Mouse (Mus musculus) cortical plate, adult 2 months (tissue): ENCODE results near the gene Alkbh2. TPM values are rescaled to one million over a fixed set of nuclear protein-coding genes. Genes with fewer than 3 reads are reported as not detected.

Experiments used
- H3K27ac ChIP-seq: fragments of 200-500 bp; 2 replicates; pipeline ENCODE4 v1.5.1; 2012; ENCODE audit warnings: low read length, control low read depth, inconsistent platforms; ENCODE audit not compliant: insufficient read depth
- H3K4me1 ChIP-seq: fragments of 200-500 bp; 2 replicates; pipeline ENCODE4 v1.6.1; 2011; ENCODE audit warnings: low read length; ENCODE audit not compliant: control insufficient read depth, insufficient read depth
- H3K4me3 ChIP-seq: fragments of 200-500 bp; 2 replicates; pipeline ENCODE4 v1.5.1; 2011; ENCODE audit warnings: mild to moderate bottlenecking, low read length, control low read depth; ENCODE audit not compliant: insufficient read depth
- CTCF ChIP-seq: fragments of 200-500 bp; IDR thresholded peaks from 2 replicates; pipeline ENCODE4 v1.5.1; 2011; ENCODE audit warnings: mild to moderate bottlenecking, control low read depth, low read length; ENCODE audit not compliant: insufficient read depth; ENCODE audit errors: extremely low read depth
- POLR2A ChIP-seq: fragments of 200-500 bp; IDR thresholded peaks from 2 replicates; pipeline ENCODE4 v1.6.1; 2011; ENCODE audit warnings: mild to moderate bottlenecking, low read length, control low read depth; ENCODE audit not compliant: insufficient read depth; ENCODE audit errors: extremely low read depth
- polyA plus RNA-seq: library from polyadenylated mRNA; depleted of rRNA; stranded (reverse); fragments of >200 nt; gene quantifications from 2 replicates; pipeline ENCODE4 v1.2.3, GENCODE M21; 2012

The Alkbh2 gene
- polyA plus RNA-seq, 1 experiment = 8.4 TPM

GRCm38 (mm10) chr5:114146028-114146888 is 18.2 kb upstream of the Alkbh2 start, which contains the start of gene Acacb:
Gene Acacb (plus strand): TSS chr5:114146535.
- no peak within 1 kb of the TSS for H3K4me3 ChIP-seq
- no peak within 1 kb of the TSS for H3K27ac ChIP-seq
- H3K4me1 ChIP-seq = no peaks in the 10 kb centered on the region
- TF ChIP-seq POLR2A = no peak
- no peak for TF ChIP-seq CTCF

GRCm38 (mm10) chr5:114139175-114139574 is 11.2 kb upstream of the Alkbh2 start:
- Histone ChIP-seq H3K27ac (peak overlapping the region; percentile 49), H3K4me3 (no peak overlapping the region), H3K4me1 (no peaks in the 10 kb centered on the region)
- TF ChIP-seq POLR2A = no peak
- TF ChIP-seq CTCF = no peak

- no peak for TF ChIP-seq CTCF
- no peak for TF ChIP-seq POLR2A
- Histone ChIP-seq H3K27ac (peak overlapping the region; percentile 51), H3K4me3 (no peak overlapping the region), H3K4me1 (no peaks in the 10 kb centered on the region)
Measured at GRCm38 (mm10) chr5:114138277-114139164, 10.5 kb upstream of the Alkbh2 start.

DNA sequence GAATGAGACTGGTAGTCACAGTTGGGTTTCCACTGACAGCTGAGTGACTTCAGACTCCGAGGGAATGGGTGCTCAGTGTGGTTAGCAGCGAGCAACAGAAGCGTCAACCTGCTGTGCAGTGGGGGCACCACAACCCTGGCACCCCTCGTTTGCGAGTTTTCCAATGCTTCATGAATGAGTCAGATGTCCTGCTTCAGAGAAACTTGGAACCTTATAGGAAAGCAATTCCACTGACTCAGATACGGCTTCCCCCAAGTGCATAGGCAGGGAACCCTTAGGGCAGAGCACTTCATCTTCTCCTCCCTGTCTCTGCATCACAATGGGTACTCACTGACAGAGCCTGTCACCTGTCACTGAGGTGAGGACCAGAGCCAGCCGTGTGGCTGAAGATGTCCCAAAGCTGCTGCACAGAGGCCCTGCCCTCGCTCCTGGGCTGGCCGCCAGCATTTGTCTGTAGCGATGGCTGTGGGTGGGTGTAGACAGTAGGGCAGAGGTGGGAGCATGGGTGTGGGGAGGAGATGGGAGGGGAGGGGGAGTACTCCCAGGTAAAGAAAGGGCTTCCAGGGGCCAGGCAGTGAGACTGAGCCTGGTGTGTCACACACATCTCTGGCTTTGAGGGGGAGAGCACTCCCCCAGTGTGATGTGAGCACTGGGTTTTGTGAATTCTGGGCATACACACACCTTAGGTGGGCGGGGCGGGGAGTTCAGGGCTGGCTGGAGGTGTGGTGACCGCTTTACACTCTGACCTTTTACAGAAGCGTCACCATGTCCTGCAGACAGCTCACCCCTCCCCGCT is 9.7 kb upstream of the Alkbh2 start:
- Histone ChIP-seq H3K4me3 (no peak overlapping the region), H3K4me1 (no peaks in the 10 kb centered on the region), H3K27ac (no peak overlapping the region)
- TF ChIP-seq CTCF = no peak
- no peak for TF ChIP-seq POLR2A

DNA sequence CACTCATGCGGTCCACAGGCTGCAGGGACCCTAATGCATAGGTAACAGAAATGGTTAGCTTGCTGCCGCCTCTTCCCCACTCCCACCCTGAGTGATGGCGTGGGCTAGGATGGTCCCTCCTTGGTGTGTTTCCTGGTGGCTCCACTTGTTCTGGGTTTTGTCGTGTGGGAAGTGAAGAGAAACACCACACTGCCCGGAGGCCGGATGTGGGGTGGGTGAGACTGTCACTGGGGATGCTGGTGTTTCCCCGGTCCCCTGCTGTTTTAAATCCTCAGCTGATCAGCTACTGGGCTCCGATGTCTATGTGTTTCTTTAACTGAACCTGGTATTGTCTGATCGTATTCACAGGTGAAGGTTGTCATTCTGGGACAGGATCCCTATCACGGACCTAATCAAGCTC is 7.5 kb upstream of the Alkbh2 start:
- Histone ChIP-seq H3K27ac (no peak overlapping the region), H3K4me1 (no peaks in the 10 kb centered on the region), H3K4me3 (no peak overlapping the region)
- TF ChIP-seq POLR2A (no peak), CTCF (no peak)

GRCm38 (mm10) chr5:114134091-114134534 is 6.1 kb upstream of the Alkbh2 start:
- H3K4me3 ChIP-seq = no peak overlapping the region
- no peaks in the 10 kb centered on the region for H3K4me1 ChIP-seq
- TF ChIP-seq POLR2A = no peak
- TF ChIP-seq CTCF = peak; percentile 42
- no peak overlapping the region for H3K27ac ChIP-seq

GRCm38 (mm10) chr5:114132841-114133240 is 4.8 kb upstream of the Alkbh2 start:
- Histone ChIP-seq H3K4me1 (no peaks in the 10 kb centered on the region), H3K4me3 (no peak overlapping the region), H3K27ac (no peak overlapping the region)
- TF ChIP-seq CTCF = no peak
- TF ChIP-seq POLR2A = no peak

DNA sequence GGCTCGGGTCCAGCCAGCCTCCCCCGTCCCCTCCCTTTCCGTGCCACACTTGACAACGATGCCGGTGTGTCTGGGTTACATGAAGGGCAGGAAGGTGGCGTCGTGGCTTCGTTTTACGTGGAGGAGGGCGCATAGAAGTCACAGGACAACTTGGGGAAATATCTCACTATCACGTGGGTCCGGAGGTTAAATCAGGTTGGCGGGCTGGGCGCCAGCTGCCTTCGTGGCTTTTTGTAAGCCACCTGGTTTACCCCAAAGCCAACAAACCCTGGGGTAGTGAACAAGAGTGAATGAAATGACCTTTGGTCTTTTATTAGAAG is 3.5 kb upstream of the Alkbh2 start:
- peak overlapping the region; percentile 44 for H3K4me3 ChIP-seq
- no peaks in the 10 kb centered on the region for H3K4me1 ChIP-seq
- no peak overlapping the region for H3K27ac ChIP-seq
- TF ChIP-seq POLR2A (no peak), CTCF (no peak)
